Mouse (Mus musculus) hindlimb bud, embryonic 11.5 days (tissue): ENCODE measurements at regions not wholly inside any gene's neighbourhood (a gene's known extent, or its start where the extent isn't known, plus 50 kb on each side); places are given as distances from the start of the nearest gene placed in this dataset.
A peak's percentile ranks its signal among the peaks of the same experiment; 100 is the strongest.

Experiments used
- DNase-seq: peaks from one replicate; pipeline ENCODE4 v3.0.0-alpha.2; 2012; ENCODE audit warnings: low read depth, low spot score; ENCODE audit errors: extremely low spot score

- no peak for DNase-seq
Observed at GRCm38 (mm10) chr2:3930650-3931049, 86.9 kb upstream of the Frmd4a start.

GRCm38 (mm10) chr2:3940786-3941185 is 76.7 kb upstream of the Frmd4a start:
- DNase-seq: no peak

DNA sequence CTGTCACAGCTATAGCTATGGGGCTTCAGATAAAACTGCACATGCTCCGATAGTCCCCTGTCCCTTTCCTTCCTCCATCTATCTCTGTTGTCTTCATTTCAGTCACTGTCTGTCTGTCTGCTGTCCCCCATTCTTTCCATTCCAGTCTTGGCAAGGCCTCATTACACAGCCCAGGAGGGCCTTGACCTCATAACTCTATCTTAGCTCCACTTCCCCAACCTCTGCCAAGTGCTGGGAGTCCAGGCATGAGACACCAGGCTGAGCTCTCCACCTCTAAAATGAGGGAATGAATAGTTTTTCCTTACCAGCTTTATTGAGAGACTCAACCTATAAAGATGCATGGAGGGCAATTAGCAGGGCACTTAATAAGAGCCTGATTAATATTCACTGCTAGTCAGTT is 76.0 kb upstream of the Frmd4a start:
- DNase-seq: no peak

- DNase-seq: no peak
Observed at GRCm38 (mm10) chr2:3947432-3947831, 70.1 kb upstream of the Frmd4a start.

DNA sequence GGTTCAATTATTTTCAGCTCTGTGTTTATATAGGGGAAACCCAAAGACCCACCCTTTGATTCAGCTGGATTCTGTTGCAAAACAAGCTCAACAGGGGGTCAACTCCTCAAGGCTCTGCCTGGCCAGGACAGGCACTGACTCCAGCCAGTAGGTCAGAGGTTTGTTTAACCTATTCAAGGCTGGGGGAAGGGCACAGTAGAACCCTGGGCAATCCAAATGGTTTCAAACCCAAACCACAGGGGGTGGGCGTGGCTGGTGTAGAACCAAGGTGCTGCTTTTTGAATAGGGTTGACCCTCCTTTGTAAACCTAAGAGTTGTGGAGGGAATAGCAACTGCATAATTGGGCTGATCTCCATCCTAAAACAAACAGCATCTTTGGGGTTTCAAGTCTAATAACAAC is 69.2 kb upstream of the Frmd4a start:
- no peak for DNase-seq

DNA sequence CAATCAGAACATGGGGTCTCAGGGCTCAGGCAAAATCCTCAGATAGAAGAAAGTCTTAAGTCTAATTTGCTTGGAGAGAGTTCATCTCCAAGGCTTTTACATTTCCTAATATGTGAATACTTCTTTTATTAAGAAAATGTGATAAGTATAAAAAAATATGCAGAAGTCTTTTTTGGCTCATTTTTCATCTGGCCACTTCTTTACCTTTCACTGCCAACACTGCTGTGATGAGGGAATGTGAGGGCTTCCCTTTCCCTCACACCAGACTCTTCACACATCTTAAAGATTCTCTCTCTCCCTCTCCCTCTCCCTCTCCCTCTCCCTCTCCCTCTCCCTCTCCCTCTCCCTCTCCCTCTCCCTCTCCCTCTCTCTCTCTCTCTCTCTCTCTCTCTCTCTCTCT is 60.0 kb upstream of the Frmd4a start:
- no peak for DNase-seq

DNA sequence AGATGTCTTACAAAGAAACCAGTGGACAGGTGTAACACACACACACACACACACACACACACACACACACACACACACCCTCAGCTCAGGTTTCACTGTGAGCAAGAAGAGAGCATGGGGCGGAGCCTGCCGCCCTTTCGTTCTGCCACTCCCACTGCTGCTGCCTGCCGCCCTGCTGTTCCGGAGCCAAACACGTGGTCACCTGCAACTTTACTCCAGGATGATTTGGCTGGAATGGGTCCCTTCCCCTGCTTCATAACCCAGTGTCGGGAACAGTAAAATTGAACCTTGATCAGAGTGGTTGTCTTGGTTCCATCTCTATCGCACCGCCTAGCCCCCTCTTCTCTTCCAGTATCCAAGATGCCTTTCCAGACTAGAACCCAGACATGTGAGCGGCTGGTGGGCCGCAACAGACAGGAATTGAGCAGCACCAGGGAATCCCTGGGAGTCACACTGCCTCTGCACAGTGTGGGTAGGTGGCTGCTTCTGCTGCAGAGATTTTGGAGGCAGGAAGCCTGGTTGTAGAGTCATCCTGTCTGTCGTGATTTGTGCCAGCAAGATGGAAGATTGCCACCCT is 59.4 kb upstream of the Frmd4a start:
- DNase-seq: no peak

- no peak for DNase-seq
Observed at GRCm38 (mm10) chr2:3958711-3959110, 58.8 kb upstream of the Frmd4a start.

- no peak for DNase-seq
Observed at GRCm38 (mm10) chr2:3959181-3959580, 58.3 kb upstream of the Frmd4a start.

GRCm38 (mm10) chr2:3960213-3960612 is 57.3 kb upstream of the Frmd4a start:
- DNase-seq: no peak

DNA sequence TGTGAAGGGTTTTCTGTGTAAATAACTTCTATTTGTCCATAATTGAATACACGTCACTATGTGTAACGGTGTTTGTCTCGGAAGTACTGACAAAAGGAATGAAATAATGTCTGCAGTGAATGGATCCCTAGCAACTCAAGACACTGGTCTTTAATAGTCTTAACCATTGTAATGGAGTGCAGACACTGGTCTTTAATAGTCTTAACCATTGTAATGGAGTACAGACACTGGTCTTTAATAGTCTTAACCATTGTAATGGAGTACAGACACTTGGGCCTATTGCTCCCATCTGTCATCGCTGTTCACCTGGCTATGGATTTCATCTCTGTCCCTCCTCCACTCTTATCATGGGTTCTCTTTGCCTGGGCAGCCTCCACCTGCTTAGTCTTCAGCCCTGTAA is 53.2 kb upstream of the Frmd4a start:
- peak; percentile 98 for DNase-seq
